Mouse (Mus musculus): ENCODE measurements around the gene Crybb2. TPM values are rescaled to one million over a fixed set of nuclear protein-coding genes. Genes with fewer than 3 reads are reported as not detected.

Gene Crybb2
- total RNA-seq, 2 experiments from 2014 or later, result not detected

DNA sequence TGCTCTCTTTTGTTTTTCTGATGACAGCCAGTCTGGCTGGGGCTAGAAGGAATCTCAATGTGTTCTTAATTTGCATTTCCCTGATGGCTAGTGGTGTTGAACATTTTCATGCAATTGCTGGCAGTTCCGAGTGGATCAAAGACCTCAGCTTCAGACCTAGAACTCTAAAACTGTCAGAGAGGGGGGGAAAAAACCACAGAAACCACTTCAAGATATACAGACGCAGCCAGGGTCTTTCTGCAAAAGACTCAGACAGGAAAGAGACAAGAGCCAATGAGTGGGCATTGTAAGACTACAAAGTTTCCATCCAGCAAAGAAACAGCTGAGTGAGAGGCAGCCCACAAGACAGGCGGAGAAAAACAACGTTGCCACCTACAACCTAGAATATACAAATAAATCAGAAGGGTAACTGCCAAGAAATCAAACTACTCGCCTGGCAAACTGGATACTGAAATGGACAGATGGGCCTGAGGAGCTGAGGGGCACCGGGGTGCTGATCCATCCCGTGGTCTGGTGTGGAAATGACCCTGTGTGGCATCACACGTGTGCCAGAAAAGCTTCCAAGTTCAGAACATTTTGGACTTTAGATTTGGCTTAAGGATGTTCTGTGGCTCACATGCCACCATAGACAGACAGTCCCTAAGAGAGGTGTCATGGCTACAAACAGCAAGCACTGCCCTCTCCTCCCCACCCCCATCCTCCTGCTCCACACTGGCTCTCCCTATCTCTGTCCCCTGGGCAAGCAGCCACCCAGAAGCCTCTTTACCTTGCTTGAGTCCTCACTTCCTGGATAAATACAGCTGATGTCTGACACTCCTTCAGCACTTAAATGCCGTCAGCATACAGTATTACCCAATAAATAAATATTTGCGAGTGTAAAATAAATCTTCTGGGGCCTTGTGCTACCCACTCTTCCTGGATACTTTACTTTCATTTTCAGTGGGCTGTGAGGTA is 34.5 kb downstream of the Crybb2 start:
- no peak for DNase-seq (ENCODE audit: low spot score in 2 of 2)

DNA sequence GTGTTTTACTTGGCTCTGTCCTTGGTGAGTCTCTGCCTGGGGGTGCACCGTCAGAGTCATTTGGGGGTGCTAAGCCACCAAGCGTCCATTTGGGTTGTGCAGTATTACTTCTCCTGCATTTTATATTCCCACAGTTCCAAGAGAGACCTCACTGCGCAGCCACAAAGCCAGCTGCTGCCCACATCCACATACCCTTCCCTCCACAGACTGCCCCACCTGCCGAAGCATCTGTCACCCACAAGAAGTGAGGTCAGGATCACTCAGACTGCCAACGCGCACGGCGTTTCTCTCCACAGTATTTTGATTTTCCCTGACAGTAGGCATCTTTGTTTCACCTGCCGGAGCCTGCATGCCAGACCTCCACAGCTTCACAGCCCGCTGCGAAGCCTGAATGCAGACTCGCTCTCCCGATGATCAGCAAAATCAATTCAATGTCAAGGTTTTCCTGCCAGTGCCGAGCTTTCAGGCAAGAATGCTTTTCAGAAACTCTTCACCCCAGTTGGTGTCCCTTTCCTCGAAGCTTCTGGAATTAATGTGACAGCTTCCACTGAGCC is 38.6 kb downstream of the Crybb2 start:
- no peak for DNase-seq (ENCODE audit: low spot score in 2 of 2)

DNA sequence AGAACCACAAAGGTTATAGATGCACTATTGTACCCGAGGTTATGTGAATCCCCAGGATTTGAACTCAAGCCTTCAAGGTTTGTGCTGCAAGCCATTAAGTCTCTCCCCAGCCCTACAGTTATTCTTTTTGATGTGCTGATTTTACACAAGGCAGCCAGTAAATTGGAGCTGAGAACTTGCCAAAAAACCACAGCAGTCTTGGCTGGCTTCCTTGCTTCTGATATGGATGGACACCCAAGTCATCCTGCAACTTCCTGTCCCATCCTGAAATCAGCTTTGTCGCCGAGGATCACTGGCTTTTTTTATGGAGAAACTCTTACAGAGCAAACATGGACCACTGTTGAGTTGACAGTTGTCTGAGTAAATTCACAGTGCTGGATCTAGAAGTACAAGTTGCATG is 39.8 kb downstream of the Crybb2 start:
- DNase-seq (ENCODE audit: low spot score in 2 of 2), result no peak

DNA sequence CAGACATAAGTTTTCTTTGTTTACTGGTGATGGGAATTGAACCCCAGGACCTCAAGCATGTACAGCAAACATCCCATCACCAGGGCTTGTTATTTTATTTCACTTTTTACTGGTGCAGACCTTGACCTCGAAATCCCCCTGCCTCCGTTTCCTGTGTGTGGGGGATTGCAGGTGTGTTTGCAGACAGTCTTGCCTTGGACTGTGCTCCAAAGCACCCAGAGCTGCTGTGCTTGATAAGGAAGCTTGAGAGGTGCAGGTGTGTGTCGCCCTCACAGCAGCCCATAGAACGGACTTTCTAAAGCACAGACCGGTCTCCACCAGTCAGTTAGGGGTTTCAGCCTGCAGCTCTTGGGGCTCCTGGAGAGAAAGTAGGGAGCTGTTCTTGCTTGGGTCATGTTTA is 43.2 kb downstream of the Crybb2 start:
- no peak for DNase-seq (ENCODE audit: low spot score in 2 of 2)

DNA sequence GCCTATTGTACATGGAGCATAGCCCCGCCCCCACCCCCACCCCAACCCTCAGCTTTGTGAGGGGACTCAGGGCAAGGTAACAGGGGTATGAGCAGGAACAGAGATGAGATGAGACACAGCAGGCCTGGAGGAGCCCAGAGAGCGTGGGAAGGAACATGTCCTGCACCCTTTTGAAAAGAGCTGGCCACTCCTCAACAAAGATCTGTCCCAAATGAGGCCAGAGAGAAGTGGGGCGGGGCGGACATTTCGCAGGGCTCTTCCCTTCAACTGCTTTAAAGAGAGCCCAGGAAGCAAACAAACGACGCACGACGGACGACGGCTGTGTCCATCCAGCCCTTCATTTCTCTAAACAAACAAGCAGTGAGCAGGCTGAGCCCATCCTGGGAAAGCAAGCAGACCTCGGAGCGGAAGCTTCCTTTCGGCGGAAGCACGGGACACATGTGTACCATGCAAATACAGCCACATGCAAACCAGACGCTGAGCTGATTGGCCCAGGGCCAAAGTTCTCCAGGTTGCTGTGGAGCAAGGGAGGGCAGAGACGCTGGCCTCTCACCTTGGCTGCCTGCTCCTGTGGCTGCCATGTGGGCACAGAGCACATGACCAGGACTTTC is 45.7 kb downstream of the Crybb2 start:
- DNase-seq (ENCODE audit: low spot score in 2 of 2), result peak in 1 of 2 experiments; percentile 38

DNA sequence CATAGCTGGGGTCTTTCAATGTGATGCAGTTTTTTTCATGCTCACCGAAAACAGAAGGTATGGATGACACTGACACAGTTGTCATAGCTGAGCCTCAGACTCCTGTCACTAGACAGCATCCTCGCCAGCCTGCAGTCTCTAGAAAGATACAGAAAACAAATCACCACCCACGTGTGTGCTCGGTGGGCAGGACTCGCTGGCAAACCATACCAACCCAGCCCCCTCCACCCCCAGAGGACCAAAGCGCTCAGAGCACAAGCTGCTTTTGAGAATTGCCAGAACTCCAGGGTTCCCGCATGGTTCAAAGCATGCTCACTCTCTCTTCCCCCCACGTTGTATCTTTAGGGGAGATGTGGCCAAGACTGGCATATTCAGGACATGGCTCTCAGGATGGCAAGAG is 51.7 kb downstream of the Crybb2 start:
- DNase-seq (ENCODE audit: low spot score in 2 of 2), result no peak

DNA sequence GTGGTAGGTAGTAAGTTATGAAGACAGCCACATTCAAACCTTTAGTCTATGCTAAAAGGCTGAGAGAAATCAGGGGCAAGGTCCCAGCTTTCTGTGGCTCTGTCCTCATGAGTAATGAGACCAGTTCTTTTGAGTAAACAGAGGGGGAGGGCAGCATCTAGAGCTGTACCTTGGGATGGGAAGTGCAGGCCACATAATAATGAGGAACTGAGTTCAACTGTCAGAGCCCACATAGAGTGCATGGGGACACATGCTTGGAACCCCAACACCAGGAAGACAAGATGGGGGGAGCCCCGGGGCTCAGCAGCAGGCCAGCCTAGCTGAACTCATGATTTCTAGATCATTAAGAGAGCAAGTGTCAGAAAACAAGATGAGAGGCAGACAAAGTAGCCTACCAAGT is 52.9 kb downstream of the Crybb2 start:
- DNase-seq (ENCODE audit: low spot score in 2 of 2), result no peak

DNA sequence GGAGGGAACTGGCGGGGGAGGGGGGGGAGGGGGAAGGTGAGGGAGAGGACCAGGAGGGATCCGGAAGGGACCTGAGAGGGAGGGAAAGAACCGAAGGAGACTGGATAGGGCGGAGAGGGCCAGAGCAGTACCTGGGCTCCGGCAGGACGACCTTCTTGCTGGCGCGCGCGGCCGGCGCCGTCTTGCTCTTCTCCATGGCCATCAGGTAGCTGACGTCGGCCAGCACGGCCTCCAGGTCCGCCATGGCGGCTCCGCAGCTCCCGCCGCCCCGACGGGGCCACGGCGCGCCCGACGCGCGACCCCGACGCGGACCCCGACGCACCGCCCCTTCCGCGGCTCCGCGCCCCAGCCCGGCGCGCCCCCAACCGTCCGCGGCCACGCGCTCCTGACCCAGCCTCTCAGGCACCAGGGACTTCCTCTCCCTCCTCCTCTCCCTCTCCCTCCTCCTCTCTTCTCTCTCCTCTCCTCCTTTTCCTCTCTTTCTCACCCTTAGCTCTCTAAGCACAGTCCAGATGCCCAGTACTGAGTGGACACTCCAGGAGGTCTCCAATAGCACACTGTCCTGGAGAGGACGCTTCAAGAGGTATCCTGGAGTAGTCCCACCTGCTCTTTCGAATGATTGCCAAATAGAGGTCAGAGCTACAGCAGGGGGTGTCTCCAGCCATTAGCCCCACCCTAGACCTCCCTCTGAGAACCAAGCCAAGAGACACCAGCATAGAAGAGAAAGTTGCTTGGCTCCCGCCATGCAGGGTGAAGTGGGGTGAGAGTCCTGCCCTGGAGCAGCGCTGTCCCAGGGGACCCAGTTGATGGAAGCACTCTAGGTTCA is 54.5 kb downstream of the Crybb2 start, which contains the start of gene Grk3:
Grk3 (minus strand) TSS at position 556 of the 826 bp plus-strand sequence.
- peak in 1 of 2 experiments; percentile 29 for DNase-seq (ENCODE audit: low spot score in 2 of 2)

DNA sequence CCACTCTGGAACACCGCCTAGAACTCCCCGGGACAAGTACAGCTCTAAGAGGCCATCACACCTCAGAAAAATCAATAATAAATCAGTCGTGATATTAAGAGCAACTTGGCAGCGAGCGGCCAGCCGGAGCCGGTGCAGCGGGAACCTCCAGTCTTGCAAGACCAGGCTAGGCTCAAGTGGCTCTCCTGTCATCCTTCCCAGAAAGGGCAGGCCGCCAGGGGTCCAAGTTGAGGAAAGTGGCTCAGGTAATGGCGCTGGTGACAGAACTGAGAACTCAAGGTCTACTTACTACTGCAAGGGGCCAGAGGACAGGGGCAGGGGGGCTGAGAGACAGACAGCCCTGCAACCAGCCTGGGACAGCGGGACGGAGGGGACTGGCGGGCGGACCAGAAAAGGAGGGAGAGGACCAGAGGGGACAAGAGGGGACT is 55.1 kb downstream of the Crybb2 start:
- DNase-seq (ENCODE audit: low spot score in 2 of 2), result peak in 1 of 2 experiments; percentile 31

DNA sequence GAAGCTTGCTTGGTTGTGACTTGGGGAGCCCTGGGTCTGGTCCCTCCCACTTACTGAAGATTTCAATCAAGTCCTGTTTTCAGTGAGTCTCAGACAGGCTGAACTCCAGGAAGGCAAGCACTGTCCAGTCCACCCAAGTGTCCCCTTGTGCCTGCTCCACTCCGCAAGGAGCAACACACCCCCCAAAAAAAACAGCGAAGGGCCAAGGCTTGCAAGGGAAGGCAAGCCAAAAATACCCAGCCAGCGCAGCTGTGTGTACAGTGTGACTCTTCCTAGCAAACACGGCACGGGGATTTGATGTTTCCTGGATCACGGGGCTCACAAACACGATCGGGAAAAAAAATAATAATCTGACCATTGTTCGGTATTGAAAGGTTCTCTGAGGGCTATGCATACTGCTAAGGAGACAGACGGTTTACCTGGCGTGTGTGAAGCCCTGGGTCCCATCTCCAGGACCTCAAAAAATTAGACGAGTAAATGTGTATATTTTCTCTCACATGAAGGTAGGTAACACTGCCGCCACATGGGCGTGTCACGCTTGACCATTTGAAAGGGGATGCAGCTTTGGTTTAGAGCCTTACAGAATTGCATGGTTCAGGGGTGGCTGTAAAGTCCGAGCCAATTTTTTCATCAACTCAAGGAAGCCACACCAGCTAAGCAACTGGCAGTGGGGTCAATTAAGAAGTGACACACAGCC is 55.7 kb downstream of the Crybb2 start:
- DNase-seq (ENCODE audit: low spot score in 2 of 2), result no peak

DNA sequence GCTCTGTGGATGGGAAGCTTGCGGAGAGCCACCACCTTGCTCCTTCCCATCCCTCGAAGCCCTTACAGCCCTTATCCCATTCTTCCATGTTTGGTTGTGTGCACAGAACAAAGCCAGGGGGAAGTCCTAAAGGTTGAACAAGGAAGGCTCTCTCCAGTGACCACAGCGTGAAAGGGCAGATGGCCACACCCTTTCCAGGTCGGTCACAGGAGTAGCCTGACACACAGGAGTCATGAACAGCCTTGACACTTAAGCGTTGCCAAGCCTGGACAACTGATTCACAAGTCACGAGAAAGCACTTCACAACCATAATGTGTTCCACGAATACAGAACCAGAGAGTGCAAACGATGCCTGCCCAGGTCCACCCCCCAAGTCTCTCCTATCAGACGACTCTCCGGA is 58.0 kb downstream of the Crybb2 start:
- no peak for DNase-seq (ENCODE audit: low spot score in 2 of 2)

DNA sequence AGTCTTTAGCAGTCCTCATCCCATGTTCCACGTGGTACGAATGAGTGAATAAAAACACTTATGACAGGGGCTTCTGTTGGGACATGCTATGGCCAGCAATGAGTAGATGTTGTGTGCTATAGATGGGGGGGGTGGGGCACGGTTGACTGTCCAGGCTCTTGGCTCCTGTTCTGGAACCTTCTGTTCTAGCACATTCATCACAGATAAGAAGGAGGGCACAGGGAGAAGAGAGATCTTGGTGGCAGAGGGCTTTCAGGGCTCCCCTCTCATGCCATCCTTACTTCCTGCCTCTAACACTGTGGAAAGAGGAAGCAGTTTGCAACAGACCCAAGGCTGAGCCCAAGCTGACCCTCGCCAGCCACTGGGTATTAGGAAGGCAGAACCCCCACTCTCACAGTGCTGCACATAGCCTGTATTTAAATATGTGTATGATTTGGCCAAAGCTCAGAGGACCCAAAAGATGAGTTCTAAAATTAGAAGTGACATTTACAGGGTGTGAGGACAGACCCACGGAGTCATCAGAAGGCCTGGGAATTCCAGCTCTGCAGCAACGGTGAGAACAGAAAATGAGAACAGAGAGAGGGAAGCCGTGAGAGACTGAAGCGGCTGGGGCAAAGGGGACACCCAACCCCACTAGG is 60.6 kb downstream of the Crybb2 start:
- no peak for DNase-seq (ENCODE audit: low spot score in 2 of 2)

DNA sequence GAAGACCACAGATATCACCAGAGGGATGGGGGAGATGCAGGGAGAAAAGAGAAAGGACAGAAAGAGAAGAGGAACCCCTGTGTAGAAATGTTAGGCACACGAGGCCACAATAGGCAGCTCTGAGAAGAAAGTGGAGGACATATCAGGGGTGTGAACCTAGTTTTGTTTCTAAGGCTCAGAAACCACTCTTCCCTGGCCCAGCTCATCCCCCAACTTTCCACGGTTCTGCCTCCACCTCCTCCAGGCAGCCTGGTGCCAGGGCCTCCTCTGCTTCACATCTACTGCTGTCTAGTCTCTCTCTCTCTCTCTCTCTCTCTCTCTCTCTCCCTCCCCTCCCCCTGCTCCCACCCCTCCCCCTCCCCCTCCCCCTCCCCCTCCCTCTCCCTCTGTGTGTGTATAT is 61.4 kb downstream of the Crybb2 start:
- DNase-seq (ENCODE audit: low spot score in 2 of 2), result no peak

Other genes starting within 250 kb of the Crybb2 start
- 100 to 1,000 TPM; 213 TPM for gene Myo18b, start 173.8 kb downstream of the Crybb2 start, total RNA-seq (2021)
- 1 to 10 TPM; 7.4 to 8.4 TPM for gene Grk3, start 54.3 kb downstream of the Crybb2 start, total RNA-seq (2021)
- gene Crybb3, start 11.5 kb upstream of the Crybb2 start, total RNA-seq (2021), result 1 to 10 TPM; 1.8 to 2.0 TPM
- 10 to 100 TPM; 50.3 to 50.7 TPM for gene 2900026A02Rik, start 151.1 kb upstream of the Crybb2 start, total RNA-seq (2021)
- not detected for gene Tmem211, start 156.8 kb upstream of the Crybb2 start, total RNA-seq (2021)
- 1 to 10 TPM in 1 of 2 experiments, under 1 TPM in 1; 0.75 to 1.3 TPM for gene Sgsm1, start 240.7 kb upstream of the Crybb2 start, total RNA-seq (2021)

Measured in gastrocnemius, postnatal 4 days (tissue).